Mouse (Mus musculus): ENCODE measurements around the gene Abcb1a. TPM values are rescaled to one million over a fixed set of nuclear protein-coding genes. Genes with fewer than 3 reads are reported as not detected.

The Abcb1a gene
- polyA plus RNA-seq, 2 experiments: 0.50 to 0.74 TPM

DNA sequence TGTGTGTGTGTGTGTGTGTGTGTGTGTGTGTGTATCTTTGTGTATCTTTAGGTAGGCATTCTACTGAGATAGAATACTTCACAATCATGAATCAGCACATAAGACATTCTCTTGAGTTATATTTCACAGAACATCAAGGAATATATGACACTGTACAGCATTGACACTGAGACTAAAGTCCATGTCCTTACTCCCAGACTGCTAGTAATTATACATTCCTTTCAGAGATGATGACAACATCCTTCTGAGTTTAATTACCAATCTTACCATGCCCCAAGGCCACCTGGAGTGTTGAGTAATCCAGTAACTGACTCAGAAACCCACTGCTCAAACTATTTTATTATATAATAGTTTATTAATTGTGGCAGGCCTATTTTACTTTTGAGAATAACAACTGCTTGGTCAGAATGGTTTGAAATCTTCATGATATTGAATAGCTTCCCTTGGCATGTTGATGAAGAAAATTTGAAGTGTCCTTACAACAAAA, 25.3 kb upstream of the Abcb1a start:
- no peak for DNase-seq (ENCODE audit: low read depth in 3 of 3, low spot score in 3 of 3)
- no peaks in the 10 kb centered on the region for H3K36me3 ChIP-seq (replicated peaks; ENCODE audit: control insufficient read depth, insufficient read depth, low read depth)

DNA sequence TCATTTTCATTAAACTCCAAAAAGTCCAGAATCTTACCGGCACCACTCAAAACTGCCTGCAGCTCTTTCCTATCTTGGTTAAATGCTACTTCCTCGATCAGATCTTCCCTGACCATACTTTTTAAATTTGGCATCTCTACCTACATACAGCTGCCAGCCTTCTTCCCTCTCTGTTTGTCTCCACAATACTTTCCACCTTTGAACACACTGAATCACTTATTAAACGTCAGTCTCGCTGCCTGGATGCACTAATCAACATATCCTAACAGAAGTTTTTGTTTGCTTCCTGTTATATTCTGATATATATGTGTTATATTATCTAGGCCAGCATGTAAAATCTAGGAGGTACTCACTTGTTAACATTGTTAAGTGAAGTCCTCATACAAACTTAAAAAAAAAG, 11.6 kb upstream of the Abcb1a start:
- TF ChIP-seq EP300 (IDR thresholded peaks at IDR 0.05; ENCODE audit: low read depth) (no peak), CTCF (IDR thresholded peaks at IDR 0.05; ENCODE audit: low read depth) (no peak)
- Histone ChIP-seq H3K27ac (no peak overlapping the region), H3K27me3 (ENCODE audit: control insufficient read depth, insufficient read depth, low read length) (no peaks in the 10 kb centered on the region), H3K9me3 (ENCODE audit: control insufficient read depth, low read length) (no peaks in the 10 kb centered on the region), H3K4me2 (ENCODE audit: low read depth) (no peak overlapping the region), H3K4me1 (replicated peaks; ENCODE audit: control insufficient read depth in 2 of 2, insufficient read depth in 2 of 2, low read length in 1 of 2) (no peaks in the 10 kb centered on the region), H3K36me3 (replicated peaks; ENCODE audit: control insufficient read depth, insufficient read depth, low read depth) (no peaks in the 10 kb centered on the region), H3K4me3 (ENCODE audit: insufficient read depth in 1 of 2, low read depth in 2 of 2, low read length in 2 of 2) (no peak overlapping the region), H3K9ac (replicated peaks) (no peak overlapping the region)
- no peak for ATAC-seq (ENCODE audit: insufficient read depth)
- DNase-seq (ENCODE audit: low read depth in 3 of 3, low spot score in 3 of 3): no peak
- 56% methylated on average over 4 of the region's 4 CpGs for WGBS (ENCODE audit: insufficient replicate concordance)

More for the DNA sequence above, 25.3 kb upstream of the Abcb1a start:
- TF ChIP-seq EP300 (IDR thresholded peaks at IDR 0.05; ENCODE audit: low read depth) (no peak), CTCF (IDR thresholded peaks at IDR 0.05; ENCODE audit: low read depth) (no peak)
- H3K9ac ChIP-seq (replicated peaks): no peak overlapping the region
- ATAC-seq (ENCODE audit: insufficient read depth): no peak
- no peaks in the 10 kb centered on the region for H3K27me3 ChIP-seq (ENCODE audit: control insufficient read depth, insufficient read depth, low read length)
- no peak overlapping the region for H3K4me3 ChIP-seq (ENCODE audit: insufficient read depth in 1 of 2, low read depth in 2 of 2, low read length in 2 of 2)
- no peak overlapping the region for H3K4me2 ChIP-seq (ENCODE audit: low read depth)
- no peak overlapping the region for H3K27ac ChIP-seq
- no peaks in the 10 kb centered on the region for H3K4me1 ChIP-seq (replicated peaks; ENCODE audit: control insufficient read depth in 2 of 2, insufficient read depth in 2 of 2, low read length in 1 of 2)
- H3K9me3 ChIP-seq (ENCODE audit: control insufficient read depth, low read length): no peaks in the 10 kb centered on the region

DNA sequence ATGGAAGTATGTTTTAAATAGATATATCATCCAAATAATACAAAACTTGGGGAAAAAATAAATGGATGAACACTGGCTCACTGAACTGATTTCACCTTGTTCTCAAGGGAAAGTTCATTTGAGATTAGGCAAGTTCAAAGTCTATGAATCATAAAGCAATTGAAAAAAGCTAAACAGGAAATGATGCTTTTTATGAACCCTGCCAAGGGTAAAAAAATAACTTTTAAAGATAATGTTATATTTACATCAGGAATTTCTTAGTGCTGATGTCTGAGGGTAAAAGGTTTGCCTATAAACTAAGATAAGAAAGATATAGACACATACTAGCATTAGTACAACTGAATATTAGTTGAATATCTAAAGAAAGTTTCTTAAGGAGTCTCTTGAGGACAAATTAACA, 11.1 kb upstream of the Abcb1a start:
- DNase-seq (ENCODE audit: low read depth in 3 of 3, low spot score in 3 of 3) (no peak), ATAC-seq (ENCODE audit: insufficient read depth) (no peak)
- Histone ChIP-seq H3K27ac (no peak overlapping the region), H3K36me3 (replicated peaks; ENCODE audit: control insufficient read depth, insufficient read depth, low read depth) (no peaks in the 10 kb centered on the region), H3K27me3 (ENCODE audit: control insufficient read depth, insufficient read depth, low read length) (no peaks in the 10 kb centered on the region), H3K4me1 (replicated peaks; ENCODE audit: control insufficient read depth in 2 of 2, insufficient read depth in 2 of 2, low read length in 1 of 2) (no peaks in the 10 kb centered on the region), H3K9ac (replicated peaks) (no peak overlapping the region), H3K9me3 (ENCODE audit: control insufficient read depth, low read length) (no peaks in the 10 kb centered on the region), H3K4me2 (ENCODE audit: low read depth) (no peak overlapping the region), H3K4me3 (ENCODE audit: insufficient read depth in 1 of 2, low read depth in 2 of 2, low read length in 2 of 2) (no peak overlapping the region)
- TF ChIP-seq EP300 (IDR thresholded peaks at IDR 0.05; ENCODE audit: low read depth): no peak
- no peak for TF ChIP-seq CTCF (IDR thresholded peaks at IDR 0.05; ENCODE audit: low read depth)

DNA sequence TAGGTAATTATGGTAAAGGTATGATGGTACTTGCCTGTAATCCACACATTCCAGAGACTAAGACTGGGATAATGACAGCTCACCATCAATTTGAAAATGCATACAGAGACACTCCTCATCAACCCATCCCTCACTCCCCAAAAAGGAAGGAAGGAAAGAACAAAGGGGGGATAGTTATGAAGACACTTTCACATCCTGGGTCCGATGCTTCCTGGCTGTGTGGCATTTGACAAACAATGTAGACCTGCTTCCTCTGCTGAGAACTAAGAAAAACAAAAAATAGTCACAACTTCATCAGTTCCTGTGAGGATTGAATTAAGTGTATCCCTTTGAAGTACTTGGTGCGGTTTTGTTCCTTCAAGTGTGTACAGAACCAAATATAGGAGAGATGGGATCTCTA, 7.8 kb upstream of the Abcb1a start:
- WGBS (ENCODE audit: insufficient replicate concordance): 44% methylated on average over 2 of the region's 2 CpGs
- Histone ChIP-seq H3K27ac (no peak overlapping the region), H3K27me3 (ENCODE audit: control insufficient read depth, insufficient read depth, low read length) (no peaks in the 10 kb centered on the region), H3K4me2 (ENCODE audit: low read depth) (no peak overlapping the region), H3K4me3 (ENCODE audit: insufficient read depth in 1 of 2, low read depth in 2 of 2, low read length in 2 of 2) (no peak overlapping the region), H3K9ac (replicated peaks) (no peak overlapping the region), H3K9me3 (ENCODE audit: control insufficient read depth, low read length) (no peaks in the 10 kb centered on the region), H3K4me1 (replicated peaks; ENCODE audit: control insufficient read depth in 2 of 2, insufficient read depth in 2 of 2, low read length in 1 of 2) (no peaks in the 10 kb centered on the region), H3K36me3 (replicated peaks; ENCODE audit: control insufficient read depth, insufficient read depth, low read depth) (no peaks in the 10 kb centered on the region)
- TF ChIP-seq CTCF (IDR thresholded peaks at IDR 0.05; ENCODE audit: low read depth) (no peak), EP300 (IDR thresholded peaks at IDR 0.05; ENCODE audit: low read depth) (no peak)
- ATAC-seq (ENCODE audit: insufficient read depth) (no peak), DNase-seq (ENCODE audit: low read depth in 3 of 3, low spot score in 3 of 3) (no peak)

DNA sequence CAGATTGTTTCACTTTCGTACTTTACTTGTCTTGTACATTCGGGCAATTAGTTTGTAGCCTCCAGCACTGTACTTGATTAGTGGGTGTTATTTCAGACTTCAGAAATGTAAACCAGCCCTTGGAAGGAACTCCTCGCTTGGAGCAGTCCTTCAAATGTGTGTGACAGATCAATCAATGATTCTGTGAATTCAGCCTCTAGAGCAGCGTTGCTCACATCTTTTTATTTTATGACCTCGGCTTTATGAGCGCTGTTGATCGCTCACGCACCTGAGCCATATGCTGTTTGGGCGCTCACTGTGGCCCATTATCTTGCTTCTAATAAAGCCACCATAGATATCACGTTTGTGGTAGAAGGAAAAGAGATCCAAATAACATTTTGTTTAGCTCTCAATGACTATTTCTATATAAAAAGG, 868 bp downstream of the Abcb1a start:
- Histone ChIP-seq H3K9me3 (ENCODE audit: control insufficient read depth, low read length) (no peaks in the 10 kb centered on the region), H3K36me3 (replicated peaks; ENCODE audit: control insufficient read depth, insufficient read depth, low read depth) (no peaks in the 10 kb centered on the region), H3K27ac (no peak overlapping the region), H3K4me2 (ENCODE audit: low read depth) (peak overlapping the region; percentile 50), H3K27me3 (ENCODE audit: control insufficient read depth, insufficient read depth, low read length) (no peaks in the 10 kb centered on the region), H3K4me1 (replicated peaks; ENCODE audit: control insufficient read depth in 2 of 2, insufficient read depth in 2 of 2, low read length in 1 of 2) (no peaks in the 10 kb centered on the region), H3K9ac (replicated peaks) (no peak overlapping the region), H3K4me3 (ENCODE audit: insufficient read depth in 1 of 2, low read depth in 2 of 2, low read length in 2 of 2) (no peak overlapping the region; a peak in 1 of 4 replicates)
- TF ChIP-seq CTCF (IDR thresholded peaks at IDR 0.05; ENCODE audit: low read depth): no peak
- no peak for TF ChIP-seq EP300 (IDR thresholded peaks at IDR 0.05; ENCODE audit: low read depth)
- DNase-seq (ENCODE audit: low read depth in 3 of 3, low spot score in 3 of 3): no peak
- WGBS (ENCODE audit: insufficient replicate concordance): 63% methylated on average over 10 of the region's 10 CpGs
- no peak for ATAC-seq (ENCODE audit: insufficient read depth)
